Mouse (Mus musculus): ENCODE measurements at regions not wholly inside any gene's neighbourhood (a gene's known extent, or its start where the extent isn't known, plus 50 kb on each side); places are given as distances from the start of the nearest gene placed in this dataset.
A peak's percentile ranks its signal among the peaks of the same experiment; 100 is the strongest.

- DNase-seq, result no peak
Observed at GRCm38 (mm10) chr2:115126625-115127369, 454.7 kb upstream of the BC052040 start.

- DNase-seq, result no peak
Observed at GRCm38 (mm10) chr2:115131746-115132145, 449.8 kb upstream of the BC052040 start.

- DNase-seq, result no peak
Observed at GRCm38 (mm10) chr2:115132165-115132592, 449.3 kb upstream of the BC052040 start.

GRCm38 (mm10) chr2:115141416-115141815, 440.1 kb upstream of the BC052040 start:
- no peak for DNase-seq

GRCm38 (mm10) chr2:115172111-115172510, 409.4 kb upstream of the BC052040 start:
- no peak for DNase-seq

GRCm38 (mm10) chr2:115177076-115177475, 404.4 kb upstream of the BC052040 start:
- DNase-seq, result no peak

- DNase-seq, result no peak
Observed at GRCm38 (mm10) chr2:115177896-115178295, 403.6 kb upstream of the BC052040 start.

GRCm38 (mm10) chr2:115211191-115211590, 370.3 kb upstream of the BC052040 start:
- no peak for DNase-seq

GRCm38 (mm10) chr2:115213181-115213970, 368.1 kb upstream of the BC052040 start:
- peak; percentile 7 for DNase-seq

GRCm38 (mm10) chr2:115214292-115214691, 367.2 kb upstream of the BC052040 start:
- no peak for DNase-seq

- DNase-seq, result no peak
Observed at GRCm38 (mm10) chr2:115230041-115230440, 351.5 kb upstream of the BC052040 start.

GRCm38 (mm10) chr2:115247673-115248072, 333.8 kb upstream of the BC052040 start:
- DNase-seq, result no peak

- no peak for DNase-seq
Observed at GRCm38 (mm10) chr2:115250019-115250807, 331.3 kb upstream of the BC052040 start.

- no peak for DNase-seq
Observed at GRCm38 (mm10) chr2:115257391-115257790, 324.1 kb upstream of the BC052040 start.

GRCm38 (mm10) chr2:115268247-115268646, 313.3 kb upstream of the BC052040 start:
- DNase-seq, result no peak

GRCm38 (mm10) chr2:115277421-115277820, 304.1 kb upstream of the BC052040 start:
- no peak for DNase-seq

GRCm38 (mm10) chr2:115293020-115293419, 288.5 kb upstream of the BC052040 start:
- DNase-seq, result no peak

GRCm38 (mm10) chr2:115297463-115297862, 284.1 kb upstream of the BC052040 start:
- no peak for DNase-seq

- DNase-seq, result no peak
Observed at GRCm38 (mm10) chr2:115307248-115307647, 274.3 kb upstream of the BC052040 start.

- no peak for DNase-seq
Observed at GRCm38 (mm10) chr2:115309856-115310631, 271.5 kb upstream of the BC052040 start.

GRCm38 (mm10) chr2:115318551-115318950, 263.0 kb upstream of the BC052040 start:
- DNase-seq, result no peak

- no peak for DNase-seq
Observed at GRCm38 (mm10) chr2:115322582-115322981, 258.9 kb upstream of the BC052040 start.

Measured in right cerebral cortex, postnatal 4 days (tissue).